Comparison of ENCODE assay signal across 8 mouse cellular contexts in the genomic region with DNA sequence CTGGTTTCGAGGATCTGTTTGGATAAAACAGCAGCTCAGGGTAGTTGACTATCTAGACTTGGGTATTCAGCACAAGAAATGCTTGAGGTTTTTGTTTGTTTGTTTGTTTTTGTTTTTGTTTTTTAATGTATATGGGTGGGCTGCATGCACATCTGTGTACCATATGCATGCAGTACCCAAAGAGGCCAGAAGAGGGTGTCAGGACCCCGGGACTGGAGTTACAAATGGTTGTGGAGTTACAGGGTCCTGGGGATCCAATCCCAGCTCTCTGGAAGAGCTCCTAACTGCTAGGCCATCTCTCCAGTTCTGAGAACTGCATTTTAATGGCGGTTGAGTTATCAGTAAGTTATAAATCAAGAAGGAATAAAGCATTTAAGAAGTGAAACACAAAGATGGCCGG.
DNase-seq lines count a peak whose midpoint lies in the region; ATAC-seq lines count a peak whose summit lies in the region.
"Had no signal": no experiment of that assay in that cellular context is flagged by ENCODE, and none has a peak within 500 bp of the region (broad histone marks: within the 10 kb centered on the region; RNA-seq: fewer than 3 reads in every experiment).

No protein-coding gene starts in this region.

- no peaks in the 10 kb centered on the region for H3K27me3 ChIP-seq in hindbrain, embryonic 11.5 days (ENCODE audit: control insufficient read depth, insufficient read depth, low read length)
- no peaks in the 10 kb centered on the region for H3K27me3 ChIP-seq in hindbrain, embryonic 16.5 days (replicated peaks; ENCODE audit: control insufficient read depth, insufficient read depth, low read length)
- no peaks in the 10 kb centered on the region for H3K27me3 ChIP-seq in embryonic facial prominence, embryonic 10.5 days (replicated peaks; ENCODE audit: low read depth, poor library complexity, severe bottlenecking)

- no peak overlapping the region for H3K4me3 ChIP-seq in hindbrain, embryonic 11.5 days (ENCODE audit: low read depth, low read length)
- H3K4me3 ChIP-seq in hindbrain, embryonic 16.5 days (ENCODE audit: low read length), result no peak overlapping the region
- H3K4me3 ChIP-seq in embryonic facial prominence, embryonic 10.5 days, result no peak overlapping the region

- H3K9me3 ChIP-seq in hindbrain, embryonic 11.5 days (ENCODE audit: control insufficient read depth, low read length), result no peaks in the 10 kb centered on the region
- no peaks in the 10 kb centered on the region for H3K9me3 ChIP-seq in hindbrain, embryonic 16.5 days (ENCODE audit: control insufficient read depth, low read length)
- H3K9me3 ChIP-seq in embryonic facial prominence, embryonic 10.5 days, result no peaks in the 10 kb centered on the region

- WGBS in hindbrain, embryonic 11.5 days, result 82% methylated on average over 4 of the region's 4 CpGs
- WGBS in hindbrain, embryonic 16.5 days, result 78% methylated on average over 4 of the region's 4 CpGs
- 71% methylated on average over 4 of the region's 4 CpGs for WGBS in embryonic facial prominence, embryonic 10.5 days

- no peak for ATAC-seq in hindbrain, embryonic 11.5 days (ENCODE audit: low FRiP score)
- no peak for ATAC-seq in hindbrain, embryonic 16.5 days
- no peak for ATAC-seq in monocyte, adult 5-6 weeks (replicated peaks; ENCODE audit: insufficient number of reproducible peaks, low FRiP score, low TSS enrichment, poor library complexity, severe bottlenecking)

- DNase-seq in hindbrain, embryonic 11.5 days (ENCODE audit: low spot score), result peak; percentile 59
- DNase-seq in urinary bladder, postnatal 14 days (ENCODE audit: low spot score), result peak; percentile 7
- DNase-seq in urinary bladder, postnatal 36 days (ENCODE audit: low spot score in 2 of 2), result no peak
- peak; percentile 45 for DNase-seq in embryonic facial prominence, embryonic 10.5 days (ENCODE audit: low spot score)
- DNase-seq in spleen, postnatal 14 days (ENCODE audit: low spot score in 2 of 2), result no peak

- H3K4me1 ChIP-seq in hindbrain, embryonic 11.5 days (replicated peaks; ENCODE audit: control insufficient read depth, insufficient read depth, low read length), result no peaks in the 10 kb centered on the region
- no peaks in the 10 kb centered on the region for H3K4me1 ChIP-seq in hindbrain, embryonic 16.5 days (ENCODE audit: control insufficient read depth, insufficient read depth, low read depth, low read length)
- H3K4me1 ChIP-seq in embryonic facial prominence, embryonic 10.5 days, result no peaks in the 10 kb centered on the region

- no peak overlapping the region for H3K9ac ChIP-seq in hindbrain, embryonic 11.5 days (ENCODE audit: low read depth, low read length)
- no peak overlapping the region for H3K9ac ChIP-seq in hindbrain, embryonic 16.5 days (ENCODE audit: low read depth, low read length)

- H3K36me3 ChIP-seq in hindbrain, embryonic 11.5 days (ENCODE audit: control insufficient read depth, insufficient read depth, low read length), result no peaks in the 10 kb centered on the region
- no peaks in the 10 kb centered on the region for H3K36me3 ChIP-seq in hindbrain, embryonic 16.5 days (ENCODE audit: control insufficient read depth, insufficient read depth, low read length)
- no peaks in the 10 kb centered on the region for H3K36me3 ChIP-seq in embryonic facial prominence, embryonic 10.5 days (replicated peaks)

- H3K4me2 ChIP-seq in hindbrain, embryonic 11.5 days (replicated peaks; ENCODE audit: low read depth, low read length), result no peak overlapping the region
- no peak overlapping the region for H3K4me2 ChIP-seq in hindbrain, embryonic 16.5 days (ENCODE audit: low read length)
- H3K4me2 ChIP-seq: heart, embryonic 11.5 days had no signal

- H3K27ac ChIP-seq in hindbrain, embryonic 11.5 days (ENCODE audit: low read depth, low read length), result no peak overlapping the region
- H3K27ac ChIP-seq in hindbrain, embryonic 16.5 days (ENCODE audit: low read depth, low read length), result no peak overlapping the region
- no peak overlapping the region for H3K27ac ChIP-seq in embryonic facial prominence, embryonic 10.5 days (replicated peaks)

Comparison
In these comparisons a context has a peak if more than half of its experiments do, and no peak if none do; other contexts are left out.
1. DNase-seq: peak in hindbrain, embryonic 11.5 days (single experiment), urinary bladder, postnatal 14 days (single experiment) and embryonic facial prominence, embryonic 10.5 days (single experiment); none in urinary bladder, postnatal 36 days (0 of 2) and spleen, postnatal 14 days (0 of 2).